Mouse (Mus musculus) induced T-regulatory cell, adult 2 months (primary cell): ENCODE measurements around the gene Rasl2-9.
A peak's percentile ranks its signal among the peaks of the same experiment; 100 is the strongest.
"Not testable (repeated sequence)": the region's sequence is repeated elsewhere in the genome, so short reads cannot be mapped to it uniquely, and the experiment has no call there.

Experiments
- DNase-seq: peaks from one replicate; pipeline ENCODE4 v3.0.0-alpha.2; 2012; ENCODE audit warnings: low read depth

Gene Rasl2-9

GRCm38 (mm10) chr7:5080815-5081214 lies 44.9 kb downstream of the Rasl2-9 start:
- no peak for DNase-seq

GRCm38 (mm10) chr7:5080010-5080751 lies 45.6 kb downstream of the Rasl2-9 start, which contains the start of gene Epn1:
Epn1 (plus strand) TSS chr7:5080235.
- peak; percentile 99 for DNase-seq

- not testable (repeated sequence) for DNase-seq
Measured at GRCm38 (mm10) chr7:5079365-5080009, 46.3 kb downstream of the Rasl2-9 start.

GRCm38 (mm10) chr7:5076931-5077330 lies 48.8 kb downstream of the Rasl2-9 start:
- no peak for DNase-seq

- no peak for DNase-seq
Measured at GRCm38 (mm10) chr7:5074984-5075383, 50.8 kb downstream of the Rasl2-9 start.
